ENCODE assay signal across 9 mouse cellular contexts in genomic region chr12:52834781-52835279, GRCm38 (mm10).
DNase-seq lines count a peak whose midpoint lies in the region; ATAC-seq lines count a peak whose summit lies in the region.
"Had no signal": no experiment of that assay in that cellular context is flagged by ENCODE, and none has a peak within 500 bp of the region (broad histone marks: within the 10 kb centered on the region; RNA-seq: fewer than 3 reads in every experiment).

No protein-coding gene starts in this region.

- no peak for DNase-seq in lung, postnatal 4 days
- DNase-seq in heart, embryonic 10.5 days (ENCODE audit: low spot score), result no peak
- DNase-seq in limb, embryonic 10.5 days (ENCODE audit: low spot score), result no peak
- DNase-seq in retina, postnatal 1 day, result peak; percentile 45
- no peak for DNase-seq in thymus, postnatal 0 days (ENCODE audit: low spot score)
- DNase-seq in frontal cortex, adult 2 months (ENCODE audit: extremely low spot score in 1 of 2, low spot score in 1 of 2), result no peak
- no peak for DNase-seq in thymus, postnatal 36 days

- 54% methylated on average over 6 of the region's 6 CpGs for WGBS in lung, embryonic 15.5 days
- 58% methylated on average over 6 of the region's 6 CpGs for WGBS in heart, embryonic 10.5 days
- 62% methylated on average over 6 of the region's 6 CpGs for WGBS in limb, embryonic 10.5 days

- 0 out of 2 replicates have a peak, but pooled peaks have one; percentile 12 for ATAC-seq in lung, embryonic 15.5 days (ENCODE audit: borderline replicate concordance, extremely low read depth, low FRiP score, low TSS enrichment)

- peaks cover 40% of the 10 kb centered on the region for H3K4me1 ChIP-seq in lung, embryonic 15.5 days
- peaks cover 40% of the 10 kb centered on the region for H3K4me1 ChIP-seq in heart, embryonic 10.5 days
- H3K4me1 ChIP-seq in limb, embryonic 10.5 days, result peaks cover 25% of the 10 kb centered on the region

- H3K4me3 ChIP-seq in lung, embryonic 15.5 days, result no peak overlapping the region
- H3K4me3 ChIP-seq in heart, embryonic 10.5 days, result no peak overlapping the region
- no peak overlapping the region for H3K4me3 ChIP-seq in limb, embryonic 10.5 days

- no peaks in the 10 kb centered on the region for H3K9me3 ChIP-seq in lung, embryonic 15.5 days
- H3K9me3 ChIP-seq in heart, embryonic 10.5 days, result no peaks in the 10 kb centered on the region
- H3K9me3 ChIP-seq in limb, embryonic 10.5 days (replicated peaks), result no peaks in the 10 kb centered on the region

- H3K9ac ChIP-seq in lung, embryonic 15.5 days, result no peak overlapping the region

- H3K36me3 ChIP-seq in lung, embryonic 15.5 days, result no peaks in the 10 kb centered on the region
- no peaks in the 10 kb centered on the region for H3K36me3 ChIP-seq in heart, embryonic 10.5 days
- H3K36me3 ChIP-seq in limb, embryonic 10.5 days, result no peaks in the 10 kb centered on the region
- H3K36me3 ChIP-seq: G1E had no signal

- H3K27ac ChIP-seq in lung, embryonic 15.5 days, result peak overlapping the region; percentile 84
- H3K27ac ChIP-seq in heart, embryonic 10.5 days, result peak overlapping the region; percentile 79
- H3K27ac ChIP-seq in limb, embryonic 10.5 days, result peak overlapping the region; percentile 79; the same call in 1 of the 2 replicates

- peak overlapping the region; percentile 35; the same call in 1 of the 2 replicates for H3K4me2 ChIP-seq in lung, embryonic 15.5 days

- no peaks in the 10 kb centered on the region for H3K27me3 ChIP-seq in lung, embryonic 15.5 days
- no peaks in the 10 kb centered on the region for H3K27me3 ChIP-seq in heart, embryonic 10.5 days (ENCODE audit: insufficient read depth, poor library complexity, severe bottlenecking)
- no peaks in the 10 kb centered on the region for H3K27me3 ChIP-seq in limb, embryonic 10.5 days (ENCODE audit: low read depth, poor library complexity, severe bottlenecking)
